Mouse (Mus musculus): ENCODE data around the gene Hba-a1. TPM values are rescaled to one million over a fixed set of nuclear protein-coding genes. Genes with fewer than 3 reads are reported as not detected.

The Hba-a1 gene
- not detected for polyA plus RNA-seq (2014; fragmentation: Illumina TruSeq; extraction: RNeasy Lipid Tissue Mini Kit (QIAGEN cat#74804); ENCODE audit: low read depth, low replicate concordance)

DNA sequence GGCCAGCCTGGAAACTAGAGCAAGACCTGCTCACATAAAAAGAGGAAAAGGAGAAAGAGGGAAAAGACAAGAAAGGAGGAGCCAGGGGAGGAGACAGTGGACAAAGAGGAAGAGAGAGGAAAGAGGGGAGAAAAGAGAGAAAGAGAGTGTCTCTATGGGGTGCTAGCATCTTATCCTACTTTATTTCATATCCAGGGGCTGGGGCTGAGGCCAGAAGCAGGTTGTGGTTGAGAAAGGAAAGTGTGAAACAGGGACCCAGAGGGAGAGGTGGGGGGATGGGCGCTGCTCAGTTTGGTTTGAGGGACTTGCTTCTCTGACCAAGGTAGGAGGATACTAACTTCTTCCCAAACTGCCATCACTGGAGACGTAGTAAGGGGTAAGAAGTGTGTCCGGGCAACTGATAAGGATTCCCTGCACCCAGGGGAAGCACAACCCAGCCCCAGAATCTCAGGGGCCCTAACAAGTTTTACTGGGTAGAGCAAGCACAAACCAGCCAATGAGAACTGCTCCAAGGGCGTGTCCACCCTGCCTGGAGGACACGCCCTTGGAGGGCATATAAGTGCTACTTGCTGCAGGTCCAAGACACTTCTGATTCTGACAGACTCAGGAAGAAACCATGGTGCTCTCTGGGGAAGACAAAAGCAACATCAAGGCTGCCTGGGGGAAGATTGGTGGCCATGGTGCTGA, at the start of gene Hba-a1:
Gene Hba-a1, plus strand, starts transcription at position 421 of the 687 bp plus-strand sequence.

DNA sequence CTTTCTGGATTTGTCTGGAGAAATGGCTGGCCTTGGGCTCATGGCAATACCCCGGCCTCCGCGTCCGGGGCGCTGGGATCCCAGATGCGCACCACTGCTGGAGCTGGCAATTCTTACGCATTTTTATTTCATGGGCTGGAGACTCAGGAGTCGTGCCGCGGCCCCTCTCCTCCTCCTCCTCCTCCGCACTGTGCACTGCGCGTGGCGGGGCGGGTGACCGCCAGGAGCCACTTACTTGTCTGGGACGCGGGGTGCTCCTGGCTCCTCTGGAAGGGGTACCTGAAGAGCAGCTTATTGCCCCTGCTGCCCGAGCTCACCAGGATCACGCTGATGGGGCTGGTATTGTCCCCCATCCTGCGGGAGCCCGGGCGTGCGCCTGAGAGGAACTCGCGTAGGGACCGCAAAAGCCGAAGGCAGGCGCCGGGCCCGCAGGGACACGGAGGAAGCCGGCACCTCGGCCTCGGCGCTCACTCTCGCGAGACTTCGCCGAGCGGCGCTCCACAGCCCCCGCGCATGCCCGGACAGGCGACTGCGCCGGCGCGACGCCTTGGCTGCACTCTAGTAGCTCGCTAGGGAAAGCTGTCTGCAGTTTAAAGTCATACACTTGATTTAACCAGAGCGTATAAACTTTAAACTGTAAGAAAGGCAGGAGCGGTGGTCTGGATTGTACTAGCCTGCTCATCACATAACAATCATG, 16.0 kb upstream of the Hba-a1 start, which contains the start of gene Nprl3:
Gene Nprl3, minus strand, starts transcription at position 520 of the 697 bp plus-strand sequence.

DNA sequence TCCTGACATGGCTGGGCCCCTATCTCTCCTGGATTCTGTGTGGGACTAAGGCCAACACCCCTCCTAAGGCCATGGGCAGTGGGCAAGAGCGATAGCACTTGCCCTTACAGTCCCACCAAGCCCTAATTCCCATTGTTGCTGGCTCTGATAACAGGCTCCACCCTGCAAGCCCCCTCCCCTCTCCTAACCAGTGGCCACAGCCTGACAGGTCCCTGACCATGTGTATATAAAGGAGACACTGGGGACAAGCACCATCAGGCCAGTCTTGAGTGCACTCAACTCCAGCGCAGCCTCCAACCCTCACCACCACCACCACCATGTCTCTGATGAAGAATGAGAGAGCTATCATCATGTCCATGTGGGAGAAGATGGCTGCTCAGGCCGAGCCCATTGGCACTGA, 7.0 kb upstream of the Hba-a1 start, which contains the start of gene Hba-x:
Gene Hba-x, plus strand, starts transcription at position 54 of the 400 bp plus-strand sequence.

DNA sequence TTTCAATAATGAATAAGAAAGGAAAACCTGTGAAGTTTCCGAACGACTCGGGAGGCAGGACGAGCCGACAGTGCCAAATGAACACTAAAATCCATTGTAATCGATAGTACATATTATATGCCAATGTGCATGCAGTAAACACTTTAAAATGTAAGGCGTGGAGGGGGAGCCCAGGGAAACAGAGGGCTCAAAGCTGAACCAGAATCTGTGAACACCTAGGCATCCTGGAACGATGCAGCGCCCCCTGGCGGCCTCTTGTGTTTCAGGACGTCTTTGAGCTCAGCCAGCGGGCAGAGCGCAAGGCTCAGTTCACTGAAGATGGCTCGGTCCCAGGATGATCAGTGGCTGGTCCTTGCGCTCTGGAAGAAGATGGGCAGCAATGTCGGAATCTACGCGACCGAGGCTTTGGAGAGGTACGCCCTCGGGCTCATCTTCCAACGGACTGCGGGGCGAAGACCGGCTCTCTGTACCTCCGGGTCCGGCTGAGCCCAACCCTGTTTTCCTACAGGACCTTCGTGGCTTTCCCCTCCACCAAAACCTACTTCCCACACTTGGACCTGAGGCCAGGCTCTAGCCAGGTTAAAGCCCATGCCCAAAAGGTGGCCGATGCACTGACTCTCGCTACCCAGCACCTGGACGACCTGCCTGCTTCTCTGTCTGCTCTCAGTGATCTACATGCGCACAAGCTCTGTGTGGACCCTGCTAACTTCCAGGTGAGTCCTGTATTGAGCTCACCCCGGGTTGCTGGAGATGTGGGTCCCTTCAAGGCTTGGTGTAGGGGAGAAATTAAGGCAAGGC, 3.6 kb downstream of the Hba-a1 start, which contains the start of gene Hbq1b:
Gene Hbq1b, plus strand, starts transcription at position 271 of the 798 bp plus-strand sequence.

DNA sequence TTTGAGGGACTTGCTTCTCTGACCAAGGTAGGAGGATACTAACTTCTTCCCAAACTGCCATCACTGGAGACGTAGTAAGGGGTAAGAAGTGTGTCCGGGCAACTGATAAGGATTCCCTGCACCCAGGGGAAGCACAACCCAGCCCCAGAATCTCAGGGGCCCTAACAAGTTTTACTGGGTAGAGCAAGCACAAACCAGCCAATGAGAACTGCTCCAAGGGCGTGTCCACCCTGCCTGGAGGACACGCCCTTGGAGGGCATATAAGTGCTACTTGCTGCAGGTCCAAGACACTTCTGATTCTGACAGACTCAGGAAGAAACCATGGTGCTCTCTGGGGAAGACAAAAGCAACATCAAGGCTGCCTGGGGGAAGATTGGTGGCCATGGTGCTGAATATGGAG, 12.9 kb downstream of the Hba-a1 start, which contains the start of gene Hba-a2:
Gene Hba-a2, plus strand, starts transcription at position 287 of the 400 bp plus-strand sequence.

DNA sequence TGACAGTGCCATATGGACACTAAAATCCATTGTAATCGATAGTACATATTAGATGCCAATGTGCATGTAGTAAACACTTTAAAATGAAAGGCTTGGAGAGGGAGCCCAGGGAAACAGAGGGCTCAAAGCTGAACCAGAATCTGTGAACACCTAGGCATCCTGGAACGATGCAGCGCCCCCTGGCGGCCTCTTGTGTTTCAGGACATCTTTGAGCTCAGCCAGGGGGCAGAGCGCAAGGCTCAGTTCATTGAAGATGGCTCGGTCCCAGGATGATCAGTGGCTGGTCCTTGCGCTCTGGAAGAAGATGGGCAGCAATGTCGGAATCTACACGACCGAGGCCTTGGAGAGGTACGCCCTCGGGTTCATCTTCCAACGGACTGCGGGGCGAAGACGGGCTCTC, 16.6 kb downstream of the Hba-a1 start, which contains the start of gene Hbq1a:
Gene Hbq1a, plus strand, starts transcription at position 205 of the 400 bp plus-strand sequence.

Other genes starting within 250 kb of the Hba-a1 start
- gene Il9r, start 83.2 kb upstream of the Hba-a1 start, polyA plus RNA-seq (2014; fragmentation: Illumina TruSeq; extraction: RNeasy Lipid Tissue Mini Kit (QIAGEN cat#74804); ENCODE audit: low read depth, low replicate concordance) = not detected
- gene Snrnp25, start 78.1 kb upstream of the Hba-a1 start, polyA plus RNA-seq (2014; fragmentation: Illumina TruSeq; extraction: RNeasy Lipid Tissue Mini Kit (QIAGEN cat#74804); ENCODE audit: low read depth, low replicate concordance) = 2.4 TPM
- gene Rhbdf1, start 61.2 kb upstream of the Hba-a1 start, polyA plus RNA-seq (2014; fragmentation: Illumina TruSeq; extraction: RNeasy Lipid Tissue Mini Kit (QIAGEN cat#74804); ENCODE audit: low read depth, low replicate concordance) = 0.23 TPM
- 10.6 TPM for gene Mpg, start 57.0 kb upstream of the Hba-a1 start, polyA plus RNA-seq (2014; fragmentation: Illumina TruSeq; extraction: RNeasy Lipid Tissue Mini Kit (QIAGEN cat#74804); ENCODE audit: low read depth, low replicate concordance)
- gene Nprl3, start 15.8 kb upstream of the Hba-a1 start, polyA plus RNA-seq (2014; fragmentation: Illumina TruSeq; extraction: RNeasy Lipid Tissue Mini Kit (QIAGEN cat#74804); ENCODE audit: low read depth, low replicate concordance) = 13.7 TPM
- gene Hba-x, start 7.1 kb upstream of the Hba-a1 start, polyA plus RNA-seq (2014; fragmentation: Illumina TruSeq; extraction: RNeasy Lipid Tissue Mini Kit (QIAGEN cat#74804); ENCODE audit: low read depth, low replicate concordance) = not detected
- not detected for gene Hbq1b, start 3.5 kb downstream of the Hba-a1 start, polyA plus RNA-seq (2014; fragmentation: Illumina TruSeq; extraction: RNeasy Lipid Tissue Mini Kit (QIAGEN cat#74804); ENCODE audit: low read depth, low replicate concordance)
- 141 TPM for gene Hba-a2, start 13.0 kb downstream of the Hba-a1 start, polyA plus RNA-seq (2014; fragmentation: Illumina TruSeq; extraction: RNeasy Lipid Tissue Mini Kit (QIAGEN cat#74804); ENCODE audit: low read depth, low replicate concordance)
- not detected for gene Hbq1a, start 16.6 kb downstream of the Hba-a1 start, polyA plus RNA-seq (2014; fragmentation: Illumina TruSeq; extraction: RNeasy Lipid Tissue Mini Kit (QIAGEN cat#74804); ENCODE audit: low read depth, low replicate concordance)
- gene Sh3pxd2b, start 64.3 kb downstream of the Hba-a1 start, polyA plus RNA-seq (2014; fragmentation: Illumina TruSeq; extraction: RNeasy Lipid Tissue Mini Kit (QIAGEN cat#74804); ENCODE audit: low read depth, low replicate concordance) = 1.4 TPM
- gene Ubtd2, start 171.9 kb downstream of the Hba-a1 start, polyA plus RNA-seq (2014; fragmentation: Illumina TruSeq; extraction: RNeasy Lipid Tissue Mini Kit (QIAGEN cat#74804); ENCODE audit: low read depth, low replicate concordance) = 3.8 TPM
- 1.8 TPM for gene Efcab9, start 248.6 kb downstream of the Hba-a1 start, polyA plus RNA-seq (2014; fragmentation: Illumina TruSeq; extraction: RNeasy Lipid Tissue Mini Kit (QIAGEN cat#74804); ENCODE audit: low read depth, low replicate concordance)
- 1.3 TPM for gene Stk10, start 249.8 kb downstream of the Hba-a1 start, polyA plus RNA-seq (2014; fragmentation: Illumina TruSeq; extraction: RNeasy Lipid Tissue Mini Kit (QIAGEN cat#74804); ENCODE audit: low read depth, low replicate concordance)